Comparison of ENCODE assay signal across 13 mouse cellular contexts in the genomic region with DNA sequence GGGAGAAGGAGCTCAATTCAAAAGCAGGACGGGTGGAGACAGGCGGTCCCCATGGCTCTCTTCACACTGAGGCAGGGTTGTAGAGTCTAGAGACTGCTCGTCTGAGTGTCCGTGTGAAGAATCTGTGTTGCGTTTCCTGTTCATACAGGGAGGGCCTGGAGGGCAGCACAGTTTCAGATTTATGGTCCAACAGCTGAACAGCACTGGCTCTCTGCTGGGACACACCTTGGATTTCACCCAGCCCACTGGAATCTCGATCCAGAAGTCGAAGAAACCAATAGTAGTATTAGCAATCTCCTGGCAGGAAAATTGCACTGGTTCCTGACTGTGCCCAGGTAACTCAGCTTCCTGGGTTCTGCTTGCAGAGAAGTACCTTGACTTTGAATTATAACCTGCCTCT.
DNase-seq lines count a peak whose midpoint lies in the region; ATAC-seq and TF ChIP-seq lines count a peak whose summit lies in the region.
"Had no signal": no experiment of that assay in that cellular context is flagged by ENCODE, and none has a peak within 500 bp of the region (broad histone marks: within the 10 kb centered on the region; RNA-seq: fewer than 3 reads in every experiment).

No protein-coding gene starts in this region.

- H3K9me3 ChIP-seq in heart, embryonic 14.5 days (ENCODE audit: control insufficient read depth, low read length) = no peaks in the 10 kb centered on the region
- no peaks in the 10 kb centered on the region for H3K9me3 ChIP-seq in lung, embryonic 16.5 days (ENCODE audit: control insufficient read depth, low read length)
- no peaks in the 10 kb centered on the region for H3K9me3 ChIP-seq in lung, postnatal 0 days (ENCODE audit: low read length)
- no peaks in the 10 kb centered on the region for H3K9me3 ChIP-seq in limb, embryonic 10.5 days (replicated peaks)
- H3K9me3 ChIP-seq: neural tube, embryonic 15.5 days had no signal

- WGBS in heart, embryonic 14.5 days = 76% methylated on average over 7 of the region's 7 CpGs
- 72% methylated on average over 7 of the region's 7 CpGs for WGBS in lung, embryonic 16.5 days
- whole genome bisulfite sequencing in lung, postnatal 0 days = 64% methylated on average over 7 of the region's 7 CpGs
- WGBS in limb, embryonic 10.5 days = 66% methylated on average over 7 of the region's 7 CpGs

- H3K4me2 ChIP-seq in heart, embryonic 14.5 days (ENCODE audit: low read length) = no peak overlapping the region
- H3K4me2 ChIP-seq in lung, embryonic 16.5 days (ENCODE audit: low read depth, low read length) = no peak overlapping the region
- H3K4me2 ChIP-seq in lung, postnatal 0 days (replicated peaks; ENCODE audit: low read depth, low read length) = no peak overlapping the region
- H3K4me2 ChIP-seq: liver, embryonic 11.5 days; neural tube, embryonic 15.5 days had no signal

- no peak for TF ChIP-seq EP300 in lung, postnatal 0 days (IDR thresholded peaks at IDR 0.05)

- DNase-seq in heart, postnatal 4 days = no peak
- DNase-seq in lung, postnatal 0 days (ENCODE audit: low spot score) = no peak
- no peak for DNase-seq in limb, embryonic 10.5 days (ENCODE audit: low spot score)
- DNase-seq in right cerebral cortex, postnatal 4 days = no peak
- no peak for DNase-seq in right cerebral cortex, postnatal 10 days (ENCODE audit: low spot score in 2 of 2)
- no peak for DNase-seq in adrenal gland, adult (ENCODE audit: inconsistent age in 2 of 2, low spot score in 1 of 2)
- DNase-seq: cerebellum, postnatal 36 days; forebrain, postnatal 0 days; thymus, adult 2 months had no signal

- peaks cover 31 to 52% of the 10 kb centered on the region in 2 experiments for H3K4me1 ChIP-seq in heart, embryonic 14.5 days (ENCODE audit: control insufficient read depth in 2 of 2, insufficient read depth in 2 of 2, low read length in 2 of 2)
- peaks cover 39% of the 10 kb centered on the region for H3K4me1 ChIP-seq in lung, embryonic 16.5 days (replicated peaks; ENCODE audit: control insufficient read depth, insufficient read depth, low read length)
- H3K4me1 ChIP-seq in lung, postnatal 0 days (ENCODE audit: insufficient read depth, low read depth, low read length) = peaks cover 10% of the 10 kb centered on the region
- H3K4me1 ChIP-seq in limb, embryonic 10.5 days = peaks cover 51% of the 10 kb centered on the region

- no peak overlapping the region for H3K9ac ChIP-seq in heart, embryonic 14.5 days (ENCODE audit: low read length)
- no peak overlapping the region for H3K9ac ChIP-seq in lung, embryonic 16.5 days (ENCODE audit: low read length)
- no peak overlapping the region for H3K9ac ChIP-seq in lung, postnatal 0 days (replicated peaks; ENCODE audit: low read depth)
- H3K9ac ChIP-seq: forebrain, postnatal 0 days; neural tube, embryonic 15.5 days had no signal

- H3K4me3 ChIP-seq in heart, embryonic 14.5 days (ENCODE audit: control insufficient read depth in 1 of 2, insufficient read depth in 1 of 2, low read depth in 1 of 2, low read length in 2 of 2) = no peak overlapping the region
- no peak overlapping the region for H3K4me3 ChIP-seq in lung, embryonic 16.5 days (ENCODE audit: low read length)
- H3K4me3 ChIP-seq in lung, postnatal 0 days (ENCODE audit: low read depth, low read length) = no peak overlapping the region
- H3K4me3 ChIP-seq in limb, embryonic 10.5 days = no peak overlapping the region
- H3K4me3 ChIP-seq: neural tube, embryonic 15.5 days had no signal

- ATAC-seq in heart, embryonic 14.5 days (ENCODE audit: insufficient number of reproducible peaks, insufficient read depth, low FRiP score, low read depth) = no peak
- ATAC-seq in lung, embryonic 16.5 days (ENCODE audit: low read depth) = no peak
- ATAC-seq in lung, postnatal 0 days = no peak
- ATAC-seq: forebrain, postnatal 0 days had no signal

- no peak for TF ChIP-seq CTCF in lung, postnatal 0 days (IDR thresholded peaks at IDR 0.05)

- H3K36me3 ChIP-seq in heart, embryonic 14.5 days (ENCODE audit: control insufficient read depth, insufficient read depth, low read length) = no peaks in the 10 kb centered on the region
- no peaks in the 10 kb centered on the region for H3K36me3 ChIP-seq in lung, embryonic 16.5 days (ENCODE audit: control insufficient read depth, insufficient read depth, low read length)
- H3K36me3 ChIP-seq in lung, postnatal 0 days (ENCODE audit: insufficient read depth, low read length) = no peaks in the 10 kb centered on the region
- H3K36me3 ChIP-seq in limb, embryonic 10.5 days = no peaks in the 10 kb centered on the region
- H3K36me3 ChIP-seq: neural tube, embryonic 15.5 days had no signal

- no peaks in the 10 kb centered on the region for H3K27me3 ChIP-seq in heart, embryonic 14.5 days (ENCODE audit: control insufficient read depth, insufficient read depth, low read length)
- no peaks in the 10 kb centered on the region for H3K27me3 ChIP-seq in lung, embryonic 16.5 days (ENCODE audit: control insufficient read depth, insufficient read depth, low read depth, low read length)
- no peaks in the 10 kb centered on the region for H3K27me3 ChIP-seq in lung, postnatal 0 days (replicated peaks; ENCODE audit: insufficient read depth, low read length)
- no peaks in the 10 kb centered on the region for H3K27me3 ChIP-seq in limb, embryonic 10.5 days (ENCODE audit: low read depth, poor library complexity, severe bottlenecking)
- H3K27me3 ChIP-seq: neural tube, embryonic 15.5 days had no signal

- peak overlapping the region; percentile 83 to 85 for H3K27ac ChIP-seq in heart, embryonic 14.5 days (replicated peaks in 1 of 2; ENCODE audit: control insufficient read depth in 1 of 2, insufficient read depth in 1 of 2, low read depth in 2 of 2, low read length in 2 of 2)
- peak overlapping the region; percentile 89; the same call in 1 of the 2 replicates for H3K27ac ChIP-seq in lung, embryonic 16.5 days (ENCODE audit: low read length)
- no peak overlapping the region for H3K27ac ChIP-seq in lung, postnatal 0 days (ENCODE audit: low read length)
- H3K27ac ChIP-seq in limb, embryonic 10.5 days = peak overlapping the region; percentile 61; the same call in 1 of the 2 replicates
